Mouse (Mus musculus) cerebellum, adult 2 months (tissue): ENCODE results near the gene Hyal1. TPM values are rescaled to one million over a fixed set of nuclear protein-coding genes. Genes with fewer than 3 reads are reported as not detected.

ENCODE experiments used
- DNase-seq, 2 experiments: peaks; one replicate each; pipeline ENCODE4 v3.0.0; 2021
- H3K27ac ChIP-seq: fragments of 200-500 bp; 2 replicates; pipeline ENCODE4 v1.5.1; 2012; ENCODE audit warnings: low read length, control low read depth, inconsistent platforms; ENCODE audit not compliant: insufficient read depth
- H3K27me3 ChIP-seq: fragments of 200-500 bp; 2 replicates; pipeline ENCODE4 v1.6.1; 2012; ENCODE audit warnings: inconsistent platforms, mild to moderate bottlenecking, low read length, moderate library complexity; ENCODE audit not compliant: control insufficient read depth, insufficient read depth
- H3K4me1 ChIP-seq: fragments of 200-500 bp; 2 replicates; pipeline ENCODE4 v1.6.1; 2011; ENCODE audit warnings: low read length; ENCODE audit not compliant: control insufficient read depth, insufficient read depth
- H3K4me3 ChIP-seq: fragments of 200-500 bp; replicated peaks from 2 replicates; pipeline ENCODE3; 2011; ENCODE audit warnings: mild to moderate bottlenecking, low read depth, low read length, control low read depth; ENCODE audit not compliant: insufficient read depth
- CTCF ChIP-seq: fragments of 200-500 bp; IDR thresholded peaks from 2 replicates; pipeline ENCODE4 v1.5.1; 2011; ENCODE audit warnings: low read depth, mild to moderate bottlenecking, control low read depth, low read length, moderate library complexity, borderline replicate concordance; ENCODE audit not compliant: insufficient read depth
- POLR2A ChIP-seq: fragments of 200-500 bp; IDR thresholded peaks from 2 replicates; pipeline ENCODE4 v1.6.1; 2011; ENCODE audit warnings: low read length, control low read depth, borderline replicate concordance; ENCODE audit not compliant: insufficient read depth
- WGBS: fragments of 180-500 bp; shearing (Covaris S2); methylation state at CpG from one replicate; pipeline ENCODE4 v1.1.7; 2018; 5-methylcytosine and 5-hydroxymethylcytosine counted together
- polyA plus RNA-seq: library from polyadenylated mRNA; depleted of rRNA; stranded (reverse); fragments of >200 nt; gene quantifications from 2 replicates; pipeline ENCODE4 v1.2.3, GENCODE M21; 2012

Gene Hyal1
- polyA plus RNA-seq, 1 experiment, result 5.7 TPM

DNA sequence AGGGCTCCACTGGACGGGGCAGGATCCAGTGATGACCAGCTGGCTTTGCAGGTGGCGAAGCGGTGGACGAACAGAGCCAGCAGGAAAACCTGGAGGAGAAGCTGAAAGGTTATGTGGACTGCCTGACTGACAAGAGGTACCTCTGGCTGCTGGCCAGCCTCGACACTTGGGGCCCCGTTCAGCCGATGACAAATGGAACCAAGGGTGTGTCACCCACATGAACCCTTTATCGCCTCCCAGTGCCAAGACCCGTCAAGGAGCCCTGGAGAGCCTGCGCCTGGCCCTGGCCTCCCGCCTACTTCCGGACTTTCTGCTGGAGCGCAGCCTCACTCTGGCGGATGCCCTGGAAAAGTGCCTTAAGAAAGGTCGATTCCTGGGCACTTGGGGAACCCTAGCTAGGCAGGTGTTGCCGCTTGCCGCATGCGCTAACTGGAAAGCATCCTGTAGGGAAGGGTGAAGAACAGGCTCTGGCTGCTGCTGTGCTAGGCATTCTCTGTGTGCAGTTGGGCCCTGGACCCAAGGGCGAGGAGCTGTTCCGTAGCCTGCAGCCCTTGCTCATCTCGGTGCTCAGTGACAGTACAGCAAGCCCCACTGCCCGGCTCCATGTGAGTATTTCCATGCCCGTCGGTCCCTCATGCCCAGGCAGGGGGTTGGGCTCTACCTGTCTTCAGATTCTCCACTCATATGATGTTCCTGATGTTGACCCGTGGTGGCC lies 13.5 kb downstream of the Hyal1 start:
- peaks cover 30% of the 10 kb centered on the region for H3K4me1 ChIP-seq
- H3K27me3 ChIP-seq, result no peaks in the 10 kb centered on the region
- no peak overlapping the region for H3K27ac ChIP-seq
- 67% methylated on average over 25 of the region's 25 CpGs for WGBS
- no peak for DNase-seq
- TF ChIP-seq POLR2A (no peak), CTCF (no peak)
- no peak overlapping the region for H3K4me3 ChIP-seq

DNA sequence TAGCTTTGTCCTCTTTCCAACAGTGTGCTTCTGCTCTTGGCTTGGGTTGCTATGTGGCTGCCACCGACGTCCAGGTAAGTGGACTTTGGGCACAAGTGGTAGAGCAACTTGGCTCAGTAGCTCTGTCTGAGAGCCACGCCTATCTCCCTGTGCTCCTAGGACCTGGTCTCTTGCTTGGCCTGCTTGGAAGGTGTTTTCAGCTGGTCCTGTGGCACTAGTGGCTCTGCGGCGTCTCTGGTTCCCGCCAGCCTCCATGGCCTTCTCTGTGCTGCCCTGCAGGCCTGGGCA lies 14.0 kb downstream of the Hyal1 start:
- no peak for DNase-seq
- WGBS, result 92% methylated on average over 6 of the region's 6 CpGs
- Histone ChIP-seq H3K27me3 (no peaks in the 10 kb centered on the region), H3K4me1 (peaks cover 30% of the 10 kb centered on the region), H3K4me3 (no peak overlapping the region), H3K27ac (no peak overlapping the region)
- no peak for TF ChIP-seq POLR2A
- TF ChIP-seq CTCF, result no peak

DNA sequence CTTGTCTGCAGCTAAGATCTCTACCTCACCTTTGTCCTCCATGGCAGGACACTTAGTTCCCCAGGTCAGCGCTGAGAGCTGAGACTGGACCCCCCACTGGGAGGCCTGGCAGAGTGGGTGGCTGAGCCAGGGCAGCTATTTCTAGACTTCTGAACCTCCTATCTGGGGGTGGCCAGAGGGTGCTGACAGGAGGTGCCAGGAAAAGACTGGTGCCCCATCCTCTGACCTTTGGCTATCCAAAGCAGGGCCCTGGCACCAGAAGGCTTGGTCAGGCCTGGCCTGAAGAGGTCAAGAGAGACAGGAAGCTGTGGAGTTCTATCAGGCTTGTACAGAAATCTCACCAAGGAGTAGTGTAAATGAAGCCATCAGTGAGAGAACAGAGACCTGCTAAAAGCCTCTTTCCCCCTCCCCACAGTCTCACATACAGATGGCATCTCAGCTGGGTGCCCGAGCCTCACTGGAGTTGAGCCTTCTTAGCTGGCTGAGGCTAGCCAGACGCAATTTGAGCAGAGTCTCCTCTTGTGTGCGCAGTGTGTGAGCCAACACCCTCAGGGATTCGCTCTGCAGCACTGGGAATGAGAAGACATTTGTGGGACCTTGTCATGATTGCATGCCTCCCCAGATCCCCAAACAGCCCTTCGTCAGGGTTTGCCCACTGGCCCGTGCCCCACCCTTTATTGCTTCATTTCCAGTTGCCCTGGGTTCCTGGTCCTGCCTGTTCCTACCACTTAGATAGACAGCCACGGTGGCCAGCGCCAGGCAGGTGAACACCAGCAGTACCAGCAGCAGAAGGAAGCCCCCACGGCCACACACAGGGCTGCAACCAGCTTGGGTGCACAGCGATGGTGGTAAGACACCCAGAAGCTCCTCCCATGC lies 16.6 kb downstream of the Hyal1 start:
- no peak for TF ChIP-seq POLR2A
- TF ChIP-seq CTCF, result no peak
- no peaks in the 10 kb centered on the region for H3K27me3 ChIP-seq
- peak; percentile 90 to 93 for DNase-seq
- H3K4me1 ChIP-seq, result peaks cover 40% of the 10 kb centered on the region
- no peak overlapping the region for H3K4me3 ChIP-seq
- WGBS, result 13% methylated on average over 11 of the region's 11 CpGs
- peak overlapping the region; percentile 77 for H3K27ac ChIP-seq

DNA sequence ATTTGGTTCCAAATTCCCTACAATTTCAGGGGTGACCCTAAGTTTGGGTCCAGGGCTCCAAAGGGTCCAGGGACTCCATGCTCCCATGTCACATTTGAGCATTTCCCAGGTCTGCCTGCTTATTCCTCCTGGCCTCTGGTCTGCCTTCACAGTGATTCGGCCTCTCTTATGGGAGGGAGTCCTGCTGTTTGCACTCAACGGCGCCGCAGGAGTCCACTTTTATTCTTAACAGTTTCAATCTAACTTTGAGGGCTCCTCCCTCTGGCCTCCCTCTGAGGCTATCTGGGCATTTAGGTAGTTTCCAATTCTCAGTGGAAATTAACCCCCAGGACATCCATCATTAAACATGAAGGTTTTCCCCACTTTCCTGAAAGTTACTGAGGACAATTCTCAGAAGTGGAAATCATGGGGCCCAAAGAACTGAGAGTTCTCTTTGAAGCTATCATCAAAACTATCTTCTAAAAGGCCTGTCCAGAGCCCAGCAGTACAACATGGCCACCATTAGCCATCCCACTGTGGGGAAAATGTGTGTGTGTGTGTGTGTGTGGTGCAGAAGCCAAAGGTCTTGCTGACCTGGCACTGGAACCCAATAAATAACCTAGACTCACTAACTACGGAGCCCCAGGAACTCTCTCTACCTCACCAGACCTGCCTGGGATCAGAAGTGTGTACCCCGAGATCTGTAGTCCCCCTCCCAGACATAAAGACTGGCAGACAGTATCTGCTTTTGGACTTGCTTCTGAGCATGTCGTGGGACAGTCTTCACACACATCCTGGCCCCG lies 17.7 kb downstream of the Hyal1 start:
- peaks cover 40% of the 10 kb centered on the region for H3K4me1 ChIP-seq
- 88% methylated on average over 8 of the region's 8 CpGs for WGBS
- no peak overlapping the region for H3K27ac ChIP-seq
- no peak overlapping the region for H3K4me3 ChIP-seq
- no peak for DNase-seq
- no peak for TF ChIP-seq POLR2A
- no peaks in the 10 kb centered on the region for H3K27me3 ChIP-seq

DNA sequence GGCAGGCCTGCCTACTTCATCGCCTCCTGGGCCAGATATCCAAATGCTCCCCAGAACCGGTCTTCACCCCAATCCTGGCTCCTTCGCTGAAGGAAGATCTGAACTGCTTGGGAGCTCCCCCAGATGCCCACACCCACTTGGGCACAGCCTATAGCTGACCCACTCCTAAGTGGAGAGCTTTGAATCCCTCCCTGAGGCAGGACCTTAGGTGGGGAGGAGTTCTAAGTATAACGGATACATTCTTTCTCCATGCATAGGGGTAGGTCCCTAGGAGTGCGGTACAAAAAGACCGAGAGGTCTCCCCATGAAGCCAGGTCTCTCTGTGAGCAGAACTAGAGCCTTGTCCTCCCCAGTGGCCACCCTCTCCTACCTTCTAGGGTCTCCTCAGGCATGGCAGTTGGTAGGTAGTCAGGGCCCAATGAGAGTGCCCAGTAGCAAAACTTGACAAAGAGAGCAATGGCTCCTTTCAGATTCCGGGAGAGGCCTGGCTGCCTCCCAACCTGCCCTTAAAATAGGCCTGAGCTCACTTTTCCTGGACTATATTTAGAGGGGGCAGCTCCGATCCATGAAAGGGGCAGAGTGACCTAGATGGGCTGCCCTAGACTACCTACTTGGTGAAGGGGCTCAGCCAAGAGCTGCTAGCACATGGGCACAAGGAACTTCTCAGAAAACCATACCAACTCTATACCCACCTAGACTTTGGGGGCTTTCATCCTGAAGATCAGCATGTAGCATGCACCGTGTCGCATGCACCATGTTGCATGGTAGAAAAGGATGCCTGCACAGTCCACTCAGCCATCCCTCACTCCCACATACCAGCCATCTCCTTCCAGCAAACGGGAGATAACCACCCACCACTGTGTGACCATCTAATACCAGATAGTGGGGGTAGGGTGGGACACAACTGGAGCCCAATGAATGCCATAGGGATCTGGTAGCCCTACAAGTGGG lies 20.2 kb downstream of the Hyal1 start:
- H3K27me3 ChIP-seq, result no peaks in the 10 kb centered on the region
- 73% methylated on average over 11 of the region's 11 CpGs for WGBS
- no peak for DNase-seq
- H3K4me3 ChIP-seq, result no peak overlapping the region
- H3K4me1 ChIP-seq, result peaks cover 33% of the 10 kb centered on the region
- no peak for TF ChIP-seq POLR2A
- no peak for TF ChIP-seq CTCF
- no peak overlapping the region for H3K27ac ChIP-seq

DNA sequence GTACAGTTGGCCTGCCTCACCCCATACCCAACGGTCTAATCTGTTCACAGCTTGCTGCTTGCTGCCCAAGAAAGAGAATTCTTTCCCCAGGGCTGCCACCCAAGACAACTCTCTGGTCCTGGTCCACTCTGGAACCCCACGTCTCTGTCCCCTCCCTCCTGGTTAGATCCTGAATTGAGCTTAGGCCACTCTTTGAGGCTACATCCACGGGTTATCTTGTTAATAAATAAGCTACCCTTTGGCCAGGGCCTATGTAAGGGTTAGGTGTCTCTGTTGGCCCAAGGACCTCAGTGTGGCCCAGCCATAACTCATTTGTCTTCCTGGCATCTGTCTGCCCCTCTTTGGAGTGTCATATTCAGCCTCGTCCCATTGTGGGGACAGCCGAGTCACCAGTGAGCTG lies 21.7 kb downstream of the Hyal1 start:
- Histone ChIP-seq H3K27me3 (no peaks in the 10 kb centered on the region), H3K4me1 (peaks cover 18% of the 10 kb centered on the region), H3K27ac (no peak overlapping the region), H3K4me3 (no peak overlapping the region)
- no peak for TF ChIP-seq CTCF
- TF ChIP-seq POLR2A, result no peak
- 86% methylated on average over 5 of the region's 5 CpGs for WGBS
- DNase-seq, result no peak

DNA sequence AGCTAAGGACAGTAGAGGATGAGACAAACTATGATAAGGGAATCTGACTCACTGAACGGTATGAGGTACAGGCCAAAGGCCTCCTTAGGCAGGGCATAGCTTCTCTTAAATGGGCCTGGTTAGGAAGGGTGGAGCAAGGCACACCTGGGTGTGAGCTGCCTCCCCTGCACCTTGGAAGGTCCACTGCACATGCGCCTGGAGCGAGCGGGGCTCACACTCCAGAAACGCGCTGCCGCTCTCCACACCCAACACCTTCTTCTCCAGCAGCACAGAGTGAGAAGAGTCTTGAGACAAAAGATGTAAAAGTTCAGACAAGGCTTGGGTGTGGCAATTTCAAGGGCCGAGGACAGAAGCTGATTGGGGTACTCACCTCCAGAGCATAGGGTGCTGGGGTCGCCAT lies 22.7 kb downstream of the Hyal1 start:
- no peak for DNase-seq
- Histone ChIP-seq H3K4me1 (peaks cover 10% of the 10 kb centered on the region), H3K27ac (no peak overlapping the region), H3K4me3 (no peak overlapping the region), H3K27me3 (no peaks in the 10 kb centered on the region)
- 94% methylated on average over 9 of the region's 9 CpGs for WGBS
- no peak for TF ChIP-seq POLR2A
